Mouse (Mus musculus): ENCODE measurements around the gene Coq5. TPM values are rescaled to one million over a fixed set of nuclear protein-coding genes. Genes with fewer than 3 reads are reported as not detected.

The Coq5 gene
- polyA plus RNA-seq, 1 experiment from 2014 or later = 56.5 TPM

DNA sequence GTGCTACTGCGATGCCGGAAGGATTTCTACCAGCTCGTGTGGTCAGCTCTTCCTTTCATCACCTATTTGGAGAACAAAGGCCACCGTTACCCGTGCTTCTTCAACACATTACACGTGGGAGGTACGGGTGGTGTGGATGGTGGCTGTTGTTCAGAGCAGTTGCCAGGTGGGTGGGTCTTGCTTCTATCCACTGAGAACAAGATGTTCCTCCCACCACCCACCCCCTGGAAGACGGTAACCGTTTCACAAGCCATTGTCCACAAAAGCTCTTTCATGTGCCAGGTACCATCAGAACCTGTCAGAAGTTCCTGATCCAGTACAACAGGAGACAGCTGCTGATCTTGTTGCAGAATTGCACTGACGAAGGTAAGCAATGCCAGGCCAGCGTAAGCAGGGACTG is 39.3 kb upstream of the Coq5 start:
- no peak overlapping the region for H3K27ac ChIP-seq
- 87% methylated on average over 11 of the region's 11 CpGs for WGBS
- H3K9ac ChIP-seq = peak overlapping the region; percentile 35; the same call in 1 of the 2 replicates
- no peak overlapping the region for H3K4me2 ChIP-seq
- peaks cover 56% of the 10 kb centered on the region for H3K36me3 ChIP-seq
- H3K27me3 ChIP-seq = peaks cover 12% of the 10 kb centered on the region
- H3K9me3 ChIP-seq = no peaks in the 10 kb centered on the region
- no peak overlapping the region for H3K4me3 ChIP-seq
- no peak for ATAC-seq (ENCODE audit: low FRiP score)
- H3K4me1 ChIP-seq (replicated peaks) = peaks cover 22% of the 10 kb centered on the region

GRCm38 (mm10) chr5:115255472-115255871 is 24.0 kb upstream of the Coq5 start:
- Histone ChIP-seq H3K27ac (no peak overlapping the region), H3K4me2 (no peak overlapping the region), H3K4me3 (no peak overlapping the region), H3K4me1 (replicated peaks) (no peaks in the 10 kb centered on the region), H3K9ac (no peak overlapping the region), H3K36me3 (peaks cover 73% of the 10 kb centered on the region), H3K27me3 (no peaks in the 10 kb centered on the region), H3K9me3 (no peaks in the 10 kb centered on the region)
- WGBS = 84% methylated on average over 1 of the region's 1 CpGs
- ATAC-seq (ENCODE audit: low FRiP score) = no peak

GRCm38 (mm10) chr5:115256909-115257546 is 22.4 kb upstream of the Coq5 start:
- Histone ChIP-seq H3K36me3 (peaks cover 61% of the 10 kb centered on the region), H3K4me1 (replicated peaks) (no peaks in the 10 kb centered on the region)
- WGBS = 94% methylated on average over 10 of the region's 10 CpGs

GRCm38 (mm10) chr5:115260356-115260755 is 19.1 kb upstream of the Coq5 start:
- H3K4me1 ChIP-seq (replicated peaks) = peaks cover 10% of the 10 kb centered on the region; the same call in 1 of the 2 replicates
- no peak overlapping the region for H3K4me3 ChIP-seq
- H3K27me3 ChIP-seq = no peaks in the 10 kb centered on the region
- WGBS = 94% methylated on average over 6 of the region's 6 CpGs
- H3K9me3 ChIP-seq = no peaks in the 10 kb centered on the region
- ATAC-seq (ENCODE audit: low FRiP score) = no peak
- H3K4me2 ChIP-seq = no peak overlapping the region
- peaks cover 62% of the 10 kb centered on the region for H3K36me3 ChIP-seq
- no peak overlapping the region for H3K27ac ChIP-seq
- no peak overlapping the region for H3K9ac ChIP-seq

More at GRCm38 (mm10) chr5:115256909-115257546, 22.4 kb upstream of the Coq5 start:
- Histone ChIP-seq H3K4me2 (no peak overlapping the region), H3K27me3 (no peaks in the 10 kb centered on the region), H3K27ac (no peak overlapping the region), H3K9me3 (no peaks in the 10 kb centered on the region), H3K9ac (no peak overlapping the region), H3K4me3 (no peak overlapping the region)
- no peak for ATAC-seq (ENCODE audit: low FRiP score)

DNA sequence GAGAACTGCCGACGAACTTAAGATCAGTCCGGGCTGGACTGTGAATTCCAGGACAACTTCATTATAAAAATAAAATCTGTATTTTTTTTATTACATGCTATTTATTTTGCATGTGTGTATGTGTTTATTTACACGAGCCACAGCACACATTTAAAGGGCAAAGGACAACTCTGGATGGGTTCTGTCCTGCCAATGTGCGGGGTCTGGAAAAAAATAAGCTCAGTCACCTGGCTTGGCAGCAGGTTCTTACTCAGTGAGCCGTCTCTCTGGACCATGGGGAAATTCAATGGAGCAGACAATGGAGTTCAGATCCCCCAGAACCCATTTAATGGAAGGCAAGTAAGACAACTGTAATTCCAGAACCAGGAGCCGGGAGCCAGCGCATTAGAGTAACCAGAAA is 18.3 kb upstream of the Coq5 start:
- ATAC-seq (ENCODE audit: low FRiP score) = no peak
- Histone ChIP-seq H3K36me3 (peaks cover 55% of the 10 kb centered on the region), H3K9me3 (no peaks in the 10 kb centered on the region), H3K27me3 (no peaks in the 10 kb centered on the region), H3K9ac (no peak overlapping the region), H3K4me3 (no peak overlapping the region), H3K4me2 (no peak overlapping the region), H3K4me1 (replicated peaks) (peaks cover 14% of the 10 kb centered on the region), H3K27ac (no peak overlapping the region)
- WGBS = 90% methylated on average over 8 of the region's 8 CpGs

GRCm38 (mm10) chr5:115261880-115262279 is 17.6 kb upstream of the Coq5 start:
- 89% methylated on average over 1 of the region's 1 CpGs for WGBS
- Histone ChIP-seq H3K9me3 (no peaks in the 10 kb centered on the region), H3K9ac (no peak overlapping the region), H3K4me2 (no peak overlapping the region), H3K36me3 (peaks cover 55% of the 10 kb centered on the region), H3K4me3 (no peak overlapping the region), H3K27ac (no peak overlapping the region), H3K4me1 (replicated peaks) (peaks cover 21% of the 10 kb centered on the region), H3K27me3 (no peaks in the 10 kb centered on the region)
- no peak for ATAC-seq (ENCODE audit: low FRiP score)

DNA sequence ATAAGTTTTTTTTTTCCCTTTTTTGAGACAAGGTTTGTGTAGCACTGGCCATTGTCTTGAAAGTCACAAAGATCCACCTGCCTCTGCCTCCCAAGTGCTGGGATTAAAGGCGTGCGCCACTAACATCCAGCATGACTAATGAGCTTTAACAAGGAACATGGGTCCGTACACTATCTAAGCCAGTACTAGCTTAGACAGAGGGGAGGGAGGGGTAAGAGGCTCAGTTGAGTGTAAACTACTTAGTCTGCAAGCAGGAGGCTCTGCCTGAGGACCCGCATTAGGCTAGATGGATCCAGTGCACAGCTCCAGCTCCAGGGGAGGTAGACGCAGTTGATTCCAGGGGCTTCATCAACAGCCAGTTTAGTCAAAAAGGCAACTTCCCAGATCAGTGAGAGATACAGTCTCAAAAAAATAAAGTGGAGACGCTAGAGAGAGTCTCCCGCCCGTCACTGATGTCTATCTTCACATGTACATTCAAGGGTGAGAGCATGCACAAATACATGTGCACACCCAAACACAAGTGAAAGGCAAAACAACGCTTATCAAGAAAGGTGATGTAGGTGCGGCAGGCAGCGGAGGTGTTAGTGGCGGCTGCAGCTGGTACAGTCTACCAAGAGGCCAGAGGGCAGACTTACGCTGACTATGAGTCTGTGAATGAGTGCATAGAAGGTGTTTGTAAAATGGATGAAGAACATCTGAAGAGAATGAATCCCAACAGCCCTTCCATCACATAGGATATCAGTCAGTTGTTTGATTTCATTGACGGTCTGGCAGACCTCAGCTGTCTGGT is 16.8 kb upstream of the Coq5 start:
- no peak overlapping the region for H3K4me2 ChIP-seq
- H3K9me3 ChIP-seq = no peaks in the 10 kb centered on the region
- H3K9ac ChIP-seq = no peak overlapping the region
- no peak overlapping the region for H3K4me3 ChIP-seq
- WGBS = 88% methylated on average over 14 of the region's 14 CpGs
- no peaks in the 10 kb centered on the region for H3K27me3 ChIP-seq
- ATAC-seq (ENCODE audit: low FRiP score) = no peak
- no peak overlapping the region for H3K27ac ChIP-seq
- H3K4me1 ChIP-seq (replicated peaks) = peaks cover 25% of the 10 kb centered on the region
- peaks cover 47% of the 10 kb centered on the region for H3K36me3 ChIP-seq

DNA sequence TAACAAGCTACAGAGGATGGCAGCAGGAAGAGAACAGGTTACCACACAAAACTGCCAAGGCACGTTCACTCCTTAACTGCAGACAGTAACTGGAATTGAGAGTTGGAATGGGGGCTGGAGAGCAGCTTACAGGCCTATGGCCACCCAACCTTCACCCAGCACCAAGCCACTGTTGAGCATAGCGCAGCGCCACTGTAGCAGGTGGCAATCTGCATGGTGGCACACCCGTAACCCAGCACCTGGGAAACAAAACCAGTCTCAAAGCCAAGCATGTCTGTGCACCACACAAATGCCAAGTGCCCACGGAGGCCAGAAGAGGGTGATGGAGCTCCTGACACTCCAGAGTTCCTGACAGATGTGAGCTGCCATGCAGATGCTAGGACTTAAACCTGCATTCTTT is 13.1 kb upstream of the Coq5 start:
- no peak for ATAC-seq (ENCODE audit: low FRiP score)
- H3K4me1 ChIP-seq (replicated peaks) = peaks cover 59% of the 10 kb centered on the region

DNA sequence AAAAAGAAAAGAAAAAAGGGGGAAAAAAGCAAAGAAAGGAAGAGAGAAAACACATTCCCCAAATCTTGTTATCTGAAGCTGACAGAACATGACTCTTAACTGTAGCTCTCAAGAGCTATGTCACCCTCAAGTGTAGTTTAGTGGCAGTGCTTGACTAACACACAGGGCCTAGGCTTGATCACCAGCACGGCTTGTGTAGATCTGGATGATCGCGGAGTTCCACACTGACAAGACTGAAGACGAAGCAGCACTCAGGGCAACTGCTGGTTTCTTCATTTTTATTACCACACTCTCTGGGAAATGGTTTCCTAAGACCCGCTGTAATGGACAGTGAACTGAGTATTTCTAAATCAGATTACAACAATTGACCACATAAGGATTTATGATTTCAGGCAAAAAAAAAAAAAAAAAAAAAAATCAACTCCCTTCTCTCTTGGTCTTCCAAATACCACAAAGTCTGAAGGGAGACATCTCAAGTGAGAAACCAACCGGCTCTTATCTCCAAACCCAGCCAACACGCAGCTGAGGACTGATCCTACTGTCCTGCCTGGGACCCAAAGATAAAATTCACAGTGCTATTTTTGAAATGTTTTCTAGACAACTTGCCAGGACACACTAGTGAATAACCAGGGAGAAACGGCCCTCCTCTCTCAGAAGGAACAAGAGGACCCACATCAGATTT is 12.5 kb upstream of the Coq5 start:
- ATAC-seq (ENCODE audit: low FRiP score) = no peak
- no peak overlapping the region for H3K27ac ChIP-seq
- H3K27me3 ChIP-seq = no peaks in the 10 kb centered on the region
- H3K9ac ChIP-seq = 0 out of 2 replicates have a peak overlapping the region, but pooled peaks have one; percentile 30
- peaks cover 63% of the 10 kb centered on the region for H3K4me1 ChIP-seq (replicated peaks)
- H3K9me3 ChIP-seq = no peaks in the 10 kb centered on the region
- H3K36me3 ChIP-seq = peaks cover 34% of the 10 kb centered on the region
- no peak overlapping the region for H3K4me3 ChIP-seq
- WGBS = 93% methylated on average over 8 of the region's 8 CpGs
- H3K4me2 ChIP-seq = no peak overlapping the region

More for the DNA sequence above, 13.1 kb upstream of the Coq5 start:
- no peak overlapping the region for H3K4me2 ChIP-seq
- no peaks in the 10 kb centered on the region for H3K27me3 ChIP-seq
- no peak overlapping the region for H3K4me3 ChIP-seq
- peak overlapping the region; percentile 30; the same call in 1 of the 2 replicates for H3K9ac ChIP-seq
- 92% methylated on average over 5 of the region's 5 CpGs for WGBS
- peaks cover 34% of the 10 kb centered on the region for H3K36me3 ChIP-seq
- H3K27ac ChIP-seq = no peak overlapping the region
- H3K9me3 ChIP-seq = no peaks in the 10 kb centered on the region

DNA sequence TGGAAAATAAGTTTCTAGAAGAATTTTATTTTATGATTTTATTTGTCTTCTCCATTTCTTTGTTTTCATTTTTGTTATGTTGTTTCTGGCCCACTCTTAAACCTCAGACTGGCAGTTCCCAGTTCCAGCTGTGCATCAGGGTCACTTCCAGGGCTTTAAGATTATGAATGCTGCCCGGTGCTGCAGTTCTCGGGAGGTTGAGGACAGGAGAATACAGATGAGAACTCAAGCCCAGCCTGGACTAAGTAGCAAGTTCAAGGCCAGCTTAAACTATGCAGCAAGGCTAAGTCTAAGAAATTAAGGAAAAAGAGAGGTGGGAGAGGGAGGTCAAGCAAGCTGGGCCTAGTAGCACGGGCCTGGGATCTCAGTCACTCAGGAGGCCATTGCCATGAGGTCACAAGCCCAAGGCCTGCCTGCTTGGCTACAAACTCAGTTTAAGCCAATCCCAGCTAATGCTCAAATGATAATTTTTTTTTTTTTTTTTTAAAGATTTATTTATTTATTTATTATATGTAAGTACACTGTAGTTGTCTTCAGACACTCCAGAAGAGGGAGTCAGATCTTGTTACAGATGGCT is 11.9 kb upstream of the Coq5 start:
- no peak overlapping the region for H3K27ac ChIP-seq
- H3K4me3 ChIP-seq = no peak overlapping the region
- no peak overlapping the region for H3K4me2 ChIP-seq
- H3K36me3 ChIP-seq = peaks cover 33% of the 10 kb centered on the region
- H3K9me3 ChIP-seq = no peaks in the 10 kb centered on the region
- ATAC-seq (ENCODE audit: low FRiP score) = no peak
- WGBS = 84% methylated on average over 3 of the region's 3 CpGs
- no peak overlapping the region for H3K9ac ChIP-seq
- H3K4me1 ChIP-seq (replicated peaks) = peaks cover 63% of the 10 kb centered on the region
- no peaks in the 10 kb centered on the region for H3K27me3 ChIP-seq

GRCm38 (mm10) chr5:115268266-115268665 is 11.2 kb upstream of the Coq5 start:
- H3K4me2 ChIP-seq = no peak overlapping the region
- H3K9me3 ChIP-seq = no peaks in the 10 kb centered on the region
- WGBS = 68% methylated on average over 3 of the region's 3 CpGs
- H3K4me3 ChIP-seq = no peak overlapping the region
- peaks cover 61% of the 10 kb centered on the region for H3K4me1 ChIP-seq (replicated peaks)
- H3K36me3 ChIP-seq = peaks cover 27% of the 10 kb centered on the region
- ATAC-seq (ENCODE audit: low FRiP score) = no peak
- H3K9ac ChIP-seq = no peak overlapping the region
- H3K27ac ChIP-seq = no peak overlapping the region
- H3K27me3 ChIP-seq = no peaks in the 10 kb centered on the region

DNA sequence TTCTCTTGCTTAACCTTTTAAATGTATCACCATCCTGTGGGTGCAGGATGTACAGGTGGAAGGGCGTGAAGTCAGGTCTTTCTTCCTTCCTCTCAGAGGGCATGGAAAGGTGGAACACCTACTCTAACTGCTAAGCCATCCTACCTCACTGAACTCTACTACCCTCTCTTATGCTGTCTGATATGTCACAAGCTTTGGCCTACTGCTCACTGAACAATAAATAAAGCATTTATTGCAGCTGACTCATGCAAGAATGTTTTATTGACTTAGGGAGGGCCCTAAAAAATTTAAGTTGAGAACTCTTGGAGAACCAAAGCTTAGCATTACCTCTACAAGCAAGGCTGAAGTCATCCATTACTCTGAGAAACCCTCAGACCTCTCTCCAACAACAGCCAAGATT is 9.5 kb upstream of the Coq5 start:
- Histone ChIP-seq H3K36me3 (peaks cover 25% of the 10 kb centered on the region), H3K9me3 (no peaks in the 10 kb centered on the region), H3K4me3 (peak overlapping the region; percentile 100), H3K4me1 (replicated peaks) (peaks cover 63% of the 10 kb centered on the region), H3K27me3 (no peaks in the 10 kb centered on the region), H3K4me2 (peak overlapping the region; percentile 93), H3K9ac (peak overlapping the region; percentile 99; the same call in 1 of the 2 replicates), H3K27ac (no peak overlapping the region)
- WGBS = 100% methylated on average over 1 of the region's 1 CpGs
- ATAC-seq (ENCODE audit: low FRiP score) = no peak

All from hindbrain, embryonic 13.5 days (tissue).